Mouse (Mus musculus) stomach, embryonic 15.5 days (tissue): ENCODE results near the gene Lpin2. TPM values are rescaled to one million over a fixed set of nuclear protein-coding genes. Genes with fewer than 3 reads are reported as not detected.

Source experiments
- ATAC-seq: fragments of 200-750 bp; cut with Nextera tagmentation; 2 replicates; pipeline ENCODE4 v1.8.0; 2017; ENCODE audit warnings: low read depth, moderate number of reproducible peaks, moderate TSS enrichment; ENCODE audit not compliant: insufficient read depth, low FRiP score
- H3K27ac ChIP-seq: fragments of 300-500 bp; sonication (generic); 2 replicates; pipeline ENCODE4 v1.5.1; 2015; ENCODE audit warnings: mild to moderate bottlenecking, inconsistent platforms
- H3K27me3 ChIP-seq: fragments of 300-500 bp; sonication (generic); replicated peaks from 2 replicates; pipeline ENCODE4 v1.6.1; 2015; ENCODE audit warnings: inconsistent platforms
- H3K36me3 ChIP-seq: fragments of 300-500 bp; sonication (generic); 2 replicates; pipeline ENCODE4 v1.6.1; 2015; ENCODE audit warnings: inconsistent platforms
- H3K4me1 ChIP-seq: fragments of 300-500 bp; sonication (generic); 2 replicates; pipeline ENCODE4 v1.6.1; 2015; ENCODE audit warnings: inconsistent platforms
- H3K4me2 ChIP-seq: fragments of 300-500 bp; sonication (generic); 2 replicates; pipeline ENCODE4 v1.6.1; 2015; ENCODE audit warnings: mild to moderate bottlenecking, inconsistent platforms
- H3K4me3 ChIP-seq: fragments of 300-500 bp; sonication (generic); replicated peaks from 2 replicates; pipeline ENCODE4 v1.5.1; 2015; ENCODE audit warnings: inconsistent platforms
- H3K9ac ChIP-seq: fragments of 300-500 bp; sonication (generic); 2 replicates; pipeline ENCODE4 v1.6.1; 2015; ENCODE audit warnings: inconsistent platforms
- H3K9me3 ChIP-seq: fragments of 300-500 bp; sonication (generic); 2 replicates; pipeline ENCODE4 v1.6.1; 2016; ENCODE audit warnings: inconsistent platforms
- WGBS: fragments of 180-500 bp; shearing (Covaris S2); methylation state at CpG from one replicate; pipeline ENCODE4 v1.1.7; 2015; 5-methylcytosine and 5-hydroxymethylcytosine counted together
- polyA plus RNA-seq: library from polyadenylated mRNA; unstranded; fragments of >200 nt; fragmentation: Nextera tagmentation; extraction: Ambion mirVana; gene quantifications from 2 replicates; pipeline ENCODE4 v1.2.1, GENCODE M21; 2015

The Lpin2 gene
- polyA plus RNA-seq, 1 experiment from 2014 or later, result 31.5 TPM

DNA sequence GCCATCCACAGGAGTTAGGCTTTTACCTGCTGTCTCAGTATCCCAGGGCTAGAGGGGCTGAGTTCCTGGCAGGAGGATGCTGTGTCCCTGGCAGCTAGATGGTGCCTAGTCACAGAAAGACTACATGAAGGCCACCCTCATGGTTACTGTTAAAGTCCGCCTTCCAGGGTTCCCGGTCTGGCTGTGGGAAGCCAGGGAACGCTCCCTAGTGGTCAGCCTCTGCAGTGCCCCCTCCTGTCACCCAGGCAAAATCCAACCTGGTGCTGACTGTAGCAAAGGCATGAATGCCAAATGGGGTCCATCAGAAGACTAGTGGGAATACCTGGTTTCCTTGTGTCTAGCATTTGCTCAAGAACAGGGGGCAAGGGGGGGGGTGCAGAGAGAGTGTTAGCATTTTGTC, 78.3 kb downstream of the Lpin2 start:
- Histone ChIP-seq H3K4me2 (no peak overlapping the region), H3K4me3 (no peak overlapping the region)
- WGBS, result 53% methylated on average over 3 of the region's 3 CpGs

GRCm38 (mm10) chr17:71263136-71263535, 80.8 kb downstream of the Lpin2 start:
- ATAC-seq, result no peak
- Histone ChIP-seq H3K4me2 (no peak overlapping the region), H3K4me3 (no peak overlapping the region), H3K27ac (no peak overlapping the region), H3K27me3 (no peaks in the 10 kb centered on the region), H3K4me1 (no peaks in the 10 kb centered on the region; the same call in 1 of the 2 replicates), H3K36me3 (no peaks in the 10 kb centered on the region), H3K9me3 (no peaks in the 10 kb centered on the region), H3K9ac (no peak overlapping the region)
- 72% methylated on average over 6 of the region's 6 CpGs for WGBS

More for the DNA sequence above, 78.3 kb downstream of the Lpin2 start:
- ATAC-seq, result no peak
- Histone ChIP-seq H3K9me3 (no peaks in the 10 kb centered on the region), H3K4me1 (no peaks in the 10 kb centered on the region; the same call in 1 of the 2 replicates), H3K27ac (no peak overlapping the region), H3K9ac (no peak overlapping the region), H3K27me3 (no peaks in the 10 kb centered on the region), H3K36me3 (no peaks in the 10 kb centered on the region)

GRCm38 (mm10) chr17:71264739-71265138, 82.4 kb downstream of the Lpin2 start:
- Histone ChIP-seq H3K27ac (no peak overlapping the region), H3K9me3 (no peaks in the 10 kb centered on the region), H3K27me3 (no peaks in the 10 kb centered on the region), H3K4me3 (no peak overlapping the region), H3K9ac (no peak overlapping the region), H3K36me3 (no peaks in the 10 kb centered on the region), H3K4me1 (no peaks in the 10 kb centered on the region; the same call in 1 of the 2 replicates), H3K4me2 (no peak overlapping the region)
- ATAC-seq, result no peak
- WGBS, result 71% methylated on average over 4 of the region's 4 CpGs

GRCm38 (mm10) chr17:71265336-71266051, 83.1 kb downstream of the Lpin2 start:
- Histone ChIP-seq H3K4me3 (no peak overlapping the region), H3K36me3 (no peaks in the 10 kb centered on the region), H3K9ac (no peak overlapping the region), H3K9me3 (no peaks in the 10 kb centered on the region), H3K4me2 (no peak overlapping the region), H3K27ac (no peak overlapping the region), H3K4me1 (no peaks in the 10 kb centered on the region), H3K27me3 (no peaks in the 10 kb centered on the region)
- no peak for ATAC-seq
- WGBS, result 58% methylated on average over 5 of the region's 5 CpGs

DNA sequence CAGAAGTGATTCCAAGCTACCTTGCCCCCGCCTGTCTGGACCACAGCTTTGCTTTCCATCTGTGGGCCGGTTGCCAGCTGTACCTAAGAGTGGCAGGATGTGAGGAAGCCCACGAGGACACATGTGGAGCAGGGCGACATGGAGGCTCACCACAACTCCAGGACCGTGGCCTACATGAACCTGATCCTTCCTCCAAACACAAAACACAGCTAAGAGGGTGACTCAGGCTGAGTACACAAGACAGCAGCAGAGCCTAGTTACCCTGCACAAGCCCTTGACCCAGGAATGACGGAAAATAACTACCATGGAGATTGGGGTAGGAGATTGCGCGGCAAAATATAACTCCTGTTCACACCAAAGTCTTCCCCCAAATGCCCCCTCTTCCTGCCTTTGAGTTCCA, 85.0 kb downstream of the Lpin2 start:
- WGBS, result 82% methylated on average over 8 of the region's 8 CpGs
- no peak overlapping the region for H3K4me3 ChIP-seq
- no peak overlapping the region for H3K9ac ChIP-seq
- no peaks in the 10 kb centered on the region for H3K36me3 ChIP-seq
- no peak for ATAC-seq
- no peak overlapping the region for H3K27ac ChIP-seq
- no peaks in the 10 kb centered on the region for H3K27me3 ChIP-seq
- no peaks in the 10 kb centered on the region for H3K4me1 ChIP-seq
- no peak overlapping the region for H3K4me2 ChIP-seq
- no peaks in the 10 kb centered on the region for H3K9me3 ChIP-seq

- Histone ChIP-seq H3K27me3 (no peaks in the 10 kb centered on the region), H3K4me1 (no peaks in the 10 kb centered on the region), H3K36me3 (no peaks in the 10 kb centered on the region), H3K9me3 (no peaks in the 10 kb centered on the region), H3K4me2 (no peak overlapping the region), H3K9ac (no peak overlapping the region), H3K4me3 (no peak overlapping the region), H3K27ac (no peak overlapping the region)
- WGBS, result 85% methylated on average over 10 of the region's 10 CpGs
- no peak for ATAC-seq
Measured at GRCm38 (mm10) chr17:71268152-71268551, 85.8 kb downstream of the Lpin2 start.

- H3K27ac ChIP-seq, result no peak overlapping the region
- WGBS, result 73% methylated on average over 3 of the region's 3 CpGs
- no peaks in the 10 kb centered on the region for H3K27me3 ChIP-seq
- H3K9ac ChIP-seq, result no peak overlapping the region
- no peak overlapping the region for H3K4me2 ChIP-seq
- no peaks in the 10 kb centered on the region for H3K4me1 ChIP-seq
- no peak overlapping the region for H3K4me3 ChIP-seq
- peak; percentile 90 for ATAC-seq
- no peaks in the 10 kb centered on the region for H3K9me3 ChIP-seq
- H3K36me3 ChIP-seq, result no peaks in the 10 kb centered on the region
Measured at GRCm38 (mm10) chr17:71268599-71268998, 86.2 kb downstream of the Lpin2 start.

DNA sequence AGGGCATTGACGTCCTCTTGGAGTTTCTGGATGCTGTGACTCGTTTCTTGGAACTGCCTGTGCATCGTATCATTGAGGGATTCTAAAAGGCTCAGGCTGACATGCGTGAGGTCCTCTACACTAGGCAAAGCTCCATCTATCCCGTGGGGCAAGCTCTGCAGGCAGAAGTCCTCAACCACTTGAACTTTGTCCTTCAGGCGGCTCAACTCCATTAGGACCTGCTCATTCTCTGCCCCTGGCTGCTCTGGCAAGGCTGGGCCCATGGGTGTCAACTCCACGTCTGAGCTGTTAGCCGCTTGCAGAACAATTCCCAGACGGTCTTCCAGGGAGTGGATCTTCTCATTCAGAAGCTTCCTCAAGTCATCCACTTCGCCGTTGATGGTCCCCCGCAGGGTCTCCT, 91.5 kb downstream of the Lpin2 start:
- ATAC-seq, result no peak
- Histone ChIP-seq H3K4me3 (no peak overlapping the region), H3K4me1 (no peaks in the 10 kb centered on the region), H3K36me3 (no peaks in the 10 kb centered on the region), H3K4me2 (no peak overlapping the region), H3K27me3 (no peaks in the 10 kb centered on the region), H3K9ac (no peak overlapping the region), H3K9me3 (no peaks in the 10 kb centered on the region), H3K27ac (no peak overlapping the region)
- 92% methylated on average over 12 of the region's 12 CpGs for WGBS

- Histone ChIP-seq H3K27me3 (no peaks in the 10 kb centered on the region), H3K9me3 (no peaks in the 10 kb centered on the region), H3K4me2 (no peak overlapping the region), H3K9ac (no peak overlapping the region), H3K36me3 (no peaks in the 10 kb centered on the region), H3K4me3 (no peak overlapping the region), H3K27ac (no peak overlapping the region), H3K4me1 (no peaks in the 10 kb centered on the region)
- 71% methylated on average over 10 of the region's 10 CpGs for WGBS
- ATAC-seq, result no peak
Measured at GRCm38 (mm10) chr17:71276771-71277170, 94.4 kb downstream of the Lpin2 start.

- H3K9me3 ChIP-seq, result no peaks in the 10 kb centered on the region
- no peak overlapping the region for H3K4me3 ChIP-seq
- H3K36me3 ChIP-seq, result no peaks in the 10 kb centered on the region
- no peaks in the 10 kb centered on the region for H3K4me1 ChIP-seq
- H3K27me3 ChIP-seq, result no peaks in the 10 kb centered on the region
- ATAC-seq, result no peak
- no peak overlapping the region for H3K9ac ChIP-seq
- no peak overlapping the region for H3K27ac ChIP-seq
- WGBS, result 91% methylated on average over 6 of the region's 6 CpGs
- H3K4me2 ChIP-seq, result no peak overlapping the region
Measured at GRCm38 (mm10) chr17:71277701-71278491, 95.5 kb downstream of the Lpin2 start.

DNA sequence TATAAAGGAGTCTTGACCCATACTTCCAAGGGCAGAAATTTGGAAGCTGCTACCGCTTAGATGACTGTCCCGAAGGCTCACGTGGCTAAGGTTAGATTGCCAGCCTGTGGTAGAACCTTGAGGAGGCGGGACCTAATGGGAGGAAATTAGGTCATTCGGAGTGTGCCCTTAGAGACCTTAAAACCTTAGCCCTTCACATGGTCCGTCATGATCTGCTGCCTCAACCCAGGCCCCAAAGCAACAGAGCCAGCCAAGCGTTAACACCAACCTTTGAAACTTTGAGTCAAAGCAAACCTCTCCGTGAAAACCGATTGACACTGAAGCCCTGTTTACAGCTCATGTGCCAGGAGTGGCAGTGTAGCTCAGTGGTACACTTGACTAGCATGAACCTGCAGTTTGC, 100.4 kb downstream of the Lpin2 start:
- Histone ChIP-seq H3K9ac (no peak overlapping the region), H3K27me3 (no peaks in the 10 kb centered on the region), H3K4me2 (no peak overlapping the region), H3K9me3 (no peaks in the 10 kb centered on the region), H3K4me3 (no peak overlapping the region), H3K4me1 (0 out of 2 replicates have a peak, but pooled peaks cover 6% of the 10 kb centered on the region), H3K27ac (peak overlapping the region; percentile 11; the same call in 1 of the 2 replicates), H3K36me3 (no peaks in the 10 kb centered on the region)
- WGBS, result 90% methylated on average over 9 of the region's 9 CpGs
- ATAC-seq, result no peak

- no peak overlapping the region for H3K9ac ChIP-seq
- WGBS, result 64% methylated on average over 4 of the region's 4 CpGs
- no peak overlapping the region for H3K4me3 ChIP-seq
- no peak overlapping the region for H3K4me2 ChIP-seq
- no peaks in the 10 kb centered on the region for H3K36me3 ChIP-seq
- ATAC-seq, result peak; percentile 71; the same call in 1 of the 2 replicates
- H3K4me1 ChIP-seq, result 0 out of 2 replicates have a peak, but pooled peaks cover 6% of the 10 kb centered on the region
- no peak overlapping the region for H3K27ac ChIP-seq
- H3K9me3 ChIP-seq, result no peaks in the 10 kb centered on the region
- H3K27me3 ChIP-seq, result no peaks in the 10 kb centered on the region
Measured at GRCm38 (mm10) chr17:71283237-71283636, 100.9 kb downstream of the Lpin2 start.
